Mouse (Mus musculus) embryonic facial prominence, embryonic 11.5 days (tissue): ENCODE measurements at regions not wholly inside any gene's neighbourhood (a gene's known extent, or its start where the extent isn't known, plus 50 kb on each side); places are given as distances from the start of the nearest gene placed in this dataset.

Experiments used
- ATAC-seq: fragments of 200-750 bp; cut with Nextera tagmentation; replicated peaks from 2 replicates; pipeline ENCODE4 v1.8.0; 2017; ENCODE audit warnings: low read depth; ENCODE audit not compliant: insufficient number of reproducible peaks, low FRiP score, low TSS enrichment
- DNase-seq: peaks from one replicate; pipeline ENCODE4 v3.0.0-alpha.2; 2015; ENCODE audit warnings: low spot score
- H3K27ac ChIP-seq: fragments of 300-500 bp; sonication (generic); replicated peaks from 2 replicates; pipeline ENCODE4 v1.5.1; 2014; ENCODE audit warnings: mild to moderate bottlenecking, low read depth, low read length, control low read depth
- H3K27me3 ChIP-seq: fragments of 300-500 bp; sonication (generic); 2 replicates; pipeline ENCODE4 v1.6.1; 2014; ENCODE audit warnings: mild to moderate bottlenecking, low read length, moderate library complexity, mixed read lengths; ENCODE audit not compliant: control insufficient read depth, insufficient read depth
- H3K36me3 ChIP-seq: fragments of 300-500 bp; sonication (generic); replicated peaks from 2 replicates; pipeline ENCODE4 v1.6.1; 2014; ENCODE audit warnings: low read depth, mild to moderate bottlenecking, low read length, moderate library complexity, mixed read lengths; ENCODE audit not compliant: control insufficient read depth, insufficient read depth
- H3K4me1 ChIP-seq: fragments of 300-500 bp; sonication (generic); 2 replicates; pipeline ENCODE4 v1.6.1; 2014; ENCODE audit warnings: low read length, mixed read lengths; ENCODE audit not compliant: control insufficient read depth, insufficient read depth
- H3K4me2 ChIP-seq: fragments of 300-500 bp; sonication (generic); 2 replicates; pipeline ENCODE4 v1.6.1; 2014; ENCODE audit warnings: low read depth, mild to moderate bottlenecking, control low read depth, low read length, moderate library complexity
- H3K4me3 ChIP-seq: fragments of 300-500 bp; sonication (generic); 2 replicates; pipeline ENCODE4 v1.5.1; 2014; ENCODE audit warnings: low read depth, low read length, control low read depth
- H3K9ac ChIP-seq: fragments of 300-500 bp; sonication (generic); replicated peaks from 2 replicates; pipeline ENCODE4 v1.6.1; 2014; ENCODE audit warnings: mild to moderate bottlenecking, control low read depth, low read length
- H3K9me3 ChIP-seq: fragments of 300-500 bp; sonication (generic); replicated peaks from 2 replicates; pipeline ENCODE4 v1.6.1; 2016; ENCODE audit warnings: mild to moderate bottlenecking, low read length, inconsistent platforms, mixed read lengths; ENCODE audit not compliant: control insufficient read depth
- WGBS: fragments of 180-500 bp; shearing (Covaris S2); extraction: QIAGEN DNeasy Blood & Tissue Kit; methylation state at CpG from one replicate; pipeline ENCODE4 v1.1.7; 2014; 5-methylcytosine and 5-hydroxymethylcytosine counted together

DNA sequence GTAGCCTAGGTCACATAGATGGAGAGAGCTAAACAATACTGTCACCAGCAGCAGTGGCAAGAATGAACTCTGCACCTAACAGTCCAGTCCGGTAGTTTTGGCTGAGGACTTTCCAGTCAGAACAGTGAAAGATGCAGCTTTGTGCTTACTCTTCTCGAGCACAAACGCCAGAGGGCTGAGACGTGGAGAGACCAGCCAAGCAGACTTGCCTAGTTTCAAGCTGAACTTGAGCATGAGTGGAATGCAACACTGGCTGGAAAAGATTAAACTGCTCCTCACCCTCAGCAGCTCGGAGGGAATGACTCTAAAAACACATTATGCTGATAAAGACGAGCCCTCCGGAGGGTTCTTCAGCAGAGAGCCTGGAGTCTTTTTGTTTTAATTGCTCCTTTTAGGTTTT, 329.8 kb downstream of the Efnb2 start:
- no peaks in the 10 kb centered on the region for H3K36me3 ChIP-seq
- H3K27ac ChIP-seq: no peak overlapping the region
- H3K9me3 ChIP-seq: no peaks in the 10 kb centered on the region
- ATAC-seq (no peak), DNase-seq (no peak)
- no peak overlapping the region for H3K9ac ChIP-seq
- H3K27me3 ChIP-seq: no peaks in the 10 kb centered on the region
- H3K4me2 ChIP-seq: no peak overlapping the region
- H3K4me1 ChIP-seq: no peaks in the 10 kb centered on the region
- 48% methylated on average over 7 of the region's 7 CpGs for WGBS
- no peak overlapping the region for H3K4me3 ChIP-seq

DNA sequence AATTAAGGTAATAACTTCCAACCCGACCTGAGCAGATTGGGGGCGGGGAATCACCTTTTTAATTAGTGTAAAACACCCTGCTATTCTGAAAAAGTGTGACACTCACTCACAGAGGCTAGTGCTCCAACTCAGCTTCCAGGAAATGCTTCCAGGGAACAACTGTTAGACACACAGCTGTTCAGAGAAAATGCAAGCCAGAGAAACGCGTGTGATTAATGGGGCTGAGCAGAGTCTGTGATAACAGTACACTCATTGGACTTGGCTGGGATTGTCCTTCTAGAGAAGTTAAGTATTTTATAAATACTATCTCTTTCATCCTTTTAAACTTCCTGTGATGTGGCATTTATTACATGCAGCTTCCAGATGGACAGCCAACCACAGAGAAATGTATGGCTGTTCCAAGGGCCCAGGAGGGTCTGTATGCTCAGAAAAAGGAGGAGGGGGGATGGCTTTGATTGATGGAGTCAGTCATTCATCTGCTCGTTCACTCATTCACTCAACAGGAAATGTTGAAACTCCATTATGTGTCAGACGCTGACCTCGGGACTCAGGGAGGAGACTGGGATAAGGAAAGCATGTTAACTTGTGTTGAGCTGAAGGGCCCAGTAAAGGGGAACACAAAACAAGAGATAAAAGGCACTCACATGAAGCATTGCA, 332.9 kb downstream of the Efnb2 start:
- Histone ChIP-seq H3K4me1 (no peaks in the 10 kb centered on the region), H3K9me3 (no peaks in the 10 kb centered on the region), H3K27ac (no peak overlapping the region), H3K27me3 (no peaks in the 10 kb centered on the region), H3K9ac (no peak overlapping the region), H3K4me2 (no peak overlapping the region), H3K4me3 (no peak overlapping the region), H3K36me3 (no peaks in the 10 kb centered on the region)
- no peak for ATAC-seq
- DNase-seq: no peak
- 34% methylated on average over 7 of the region's 7 CpGs for WGBS

DNA sequence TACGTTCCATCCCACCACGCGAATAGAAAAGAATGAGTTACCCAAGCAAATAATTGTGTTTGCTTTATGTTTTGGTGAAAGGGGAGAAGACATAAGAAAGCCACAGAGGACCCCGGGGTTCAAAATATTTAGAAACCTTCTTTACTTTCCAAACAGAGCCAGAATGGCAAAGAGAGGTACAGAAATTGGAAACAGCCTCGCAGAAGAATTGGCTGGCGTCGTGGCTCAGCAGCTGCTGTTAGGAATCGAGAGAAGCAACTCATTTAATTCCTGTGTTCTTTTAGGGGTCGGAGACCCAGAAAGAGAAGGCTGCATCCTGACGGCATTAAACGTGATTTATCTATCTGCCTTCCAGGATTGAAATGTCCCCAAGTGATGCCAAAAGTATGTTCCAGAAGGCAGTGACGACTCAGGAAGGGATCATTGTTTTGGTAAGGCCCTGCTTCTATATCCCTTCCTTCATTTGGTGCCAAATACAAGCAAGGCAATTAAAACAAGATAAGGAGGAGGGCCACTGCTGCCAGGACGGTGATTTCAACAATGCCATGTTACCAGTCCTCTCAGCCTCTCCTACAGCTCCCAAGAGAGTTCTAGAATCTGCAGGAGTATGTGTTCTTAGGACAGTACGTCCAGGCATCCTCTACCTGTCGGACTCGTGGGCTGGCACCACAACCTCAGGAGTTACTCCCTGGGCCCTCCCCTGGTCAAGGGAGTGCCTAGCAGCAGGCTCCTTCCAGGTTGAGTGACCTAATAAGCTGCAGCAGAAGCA, 334.8 kb downstream of the Efnb2 start:
- ATAC-seq (no peak), DNase-seq (no peak)
- Histone ChIP-seq H3K9ac (no peak overlapping the region), H3K4me3 (no peak overlapping the region), H3K27me3 (no peaks in the 10 kb centered on the region), H3K9me3 (no peaks in the 10 kb centered on the region), H3K4me2 (no peak overlapping the region), H3K27ac (no peak overlapping the region), H3K4me1 (no peaks in the 10 kb centered on the region), H3K36me3 (no peaks in the 10 kb centered on the region)
- WGBS: 66% methylated on average over 16 of the region's 16 CpGs

DNA sequence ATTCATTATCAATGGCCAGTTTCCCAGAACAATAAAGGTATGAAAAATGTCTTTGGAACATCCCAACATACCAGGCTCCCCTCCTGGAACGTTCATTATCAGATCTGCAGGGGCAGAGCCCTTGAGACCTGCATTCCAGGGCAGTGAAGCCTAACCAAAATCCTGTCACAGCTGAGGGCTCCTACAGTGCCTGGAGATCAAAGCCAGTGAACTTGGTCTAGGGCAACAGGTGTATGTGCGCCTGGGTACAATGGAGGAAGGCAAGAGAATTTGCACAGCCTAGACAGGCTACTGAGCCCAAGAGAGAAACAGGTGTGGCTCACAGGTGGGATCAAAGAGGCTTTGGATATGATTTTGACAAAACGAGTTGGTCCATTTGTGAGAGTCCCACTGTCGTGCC, 335.6 kb downstream of the Efnb2 start:
- Histone ChIP-seq H3K27ac (no peak overlapping the region), H3K4me3 (no peak overlapping the region), H3K9me3 (no peaks in the 10 kb centered on the region), H3K4me1 (no peaks in the 10 kb centered on the region), H3K27me3 (no peaks in the 10 kb centered on the region), H3K4me2 (no peak overlapping the region), H3K9ac (no peak overlapping the region), H3K36me3 (no peaks in the 10 kb centered on the region)
- ATAC-seq (peak; percentile 39; the same call in 1 of the 2 replicates), DNase-seq (no peak)
- 54% methylated on average over 4 of the region's 4 CpGs for WGBS

DNA sequence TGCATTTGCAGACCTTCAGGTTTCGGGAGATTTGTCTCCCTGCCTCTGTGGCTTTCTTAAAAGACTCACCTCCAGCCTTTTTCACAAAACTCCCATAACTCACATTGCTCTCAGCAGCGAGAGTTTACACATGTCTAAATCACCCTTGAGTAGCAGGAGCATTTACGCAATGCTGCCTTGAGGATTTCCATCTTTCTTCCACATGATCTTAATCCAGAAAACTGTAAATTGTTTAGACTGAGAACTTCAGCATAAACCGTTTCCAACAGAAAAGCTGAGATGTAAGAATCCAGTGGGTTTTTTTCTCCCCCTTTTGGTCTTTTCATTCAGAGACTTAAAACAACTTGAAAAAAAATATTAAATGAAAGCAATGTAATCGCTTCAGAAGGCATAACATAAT, 336.5 kb downstream of the Efnb2 start:
- Histone ChIP-seq H3K4me2 (no peak overlapping the region), H3K4me1 (no peaks in the 10 kb centered on the region), H3K9me3 (no peaks in the 10 kb centered on the region), H3K27ac (no peak overlapping the region), H3K4me3 (no peak overlapping the region), H3K36me3 (no peaks in the 10 kb centered on the region), H3K9ac (no peak overlapping the region), H3K27me3 (no peaks in the 10 kb centered on the region)
- no peak for DNase-seq
- WGBS: 61% methylated on average over 5 of the region's 5 CpGs
- ATAC-seq: no peak

DNA sequence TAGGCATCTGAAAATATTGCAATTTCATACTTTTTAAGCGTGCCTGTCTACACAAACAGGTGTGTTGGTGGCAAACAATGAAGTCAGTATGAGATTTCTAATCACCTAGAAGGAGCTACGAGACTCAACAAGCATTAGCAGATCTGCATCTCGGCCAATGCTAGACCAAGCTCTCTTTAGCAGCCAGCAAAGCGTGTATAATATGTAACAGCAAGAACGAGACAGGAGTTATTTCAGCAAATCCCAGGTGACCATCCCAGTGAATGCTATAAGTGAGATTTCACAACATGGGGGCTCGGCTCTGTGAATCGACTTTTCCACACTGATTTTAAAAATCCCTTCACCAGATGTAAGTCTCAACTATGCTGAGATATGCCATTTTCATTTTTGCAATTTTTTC, 352.8 kb downstream of the Efnb2 start:
- H3K4me2 ChIP-seq: no peak overlapping the region
- H3K27ac ChIP-seq: no peak overlapping the region
- no peak for DNase-seq
- no peak for ATAC-seq
- H3K4me1 ChIP-seq: no peaks in the 10 kb centered on the region
- H3K36me3 ChIP-seq: no peaks in the 10 kb centered on the region
- H3K27me3 ChIP-seq: no peaks in the 10 kb centered on the region
- no peak overlapping the region for H3K4me3 ChIP-seq
- H3K9ac ChIP-seq: no peak overlapping the region
- H3K9me3 ChIP-seq: no peaks in the 10 kb centered on the region
- WGBS: 59% methylated on average over 7 of the region's 7 CpGs

DNA sequence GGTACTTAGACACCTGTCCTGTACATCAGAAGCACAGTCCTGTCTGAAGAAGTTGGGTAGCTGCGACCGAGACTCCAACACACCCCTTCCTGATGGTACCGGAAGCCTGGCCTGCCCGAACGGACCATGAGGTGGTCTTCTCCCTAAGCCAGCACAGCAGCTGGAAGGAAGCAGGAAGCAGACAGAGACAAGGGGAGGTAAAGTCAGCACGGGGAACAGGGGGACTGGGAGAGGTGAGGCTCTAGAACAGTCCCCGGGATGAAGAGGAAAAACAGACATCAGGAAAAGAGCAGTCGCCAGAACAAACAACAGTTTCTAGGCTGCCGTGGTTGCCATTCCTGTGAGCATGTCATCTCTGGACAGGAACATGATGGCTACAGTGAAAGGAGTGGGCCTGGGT, 353.6 kb downstream of the Efnb2 start:
- no peak overlapping the region for H3K27ac ChIP-seq
- DNase-seq (no peak), ATAC-seq (no peak)
- WGBS: 86% methylated on average over 9 of the region's 9 CpGs
- H3K4me1 ChIP-seq: no peaks in the 10 kb centered on the region
- no peak overlapping the region for H3K4me2 ChIP-seq
- no peaks in the 10 kb centered on the region for H3K9me3 ChIP-seq
- no peak overlapping the region for H3K4me3 ChIP-seq
- no peaks in the 10 kb centered on the region for H3K27me3 ChIP-seq
- H3K9ac ChIP-seq: no peak overlapping the region
- H3K36me3 ChIP-seq: no peaks in the 10 kb centered on the region

DNA sequence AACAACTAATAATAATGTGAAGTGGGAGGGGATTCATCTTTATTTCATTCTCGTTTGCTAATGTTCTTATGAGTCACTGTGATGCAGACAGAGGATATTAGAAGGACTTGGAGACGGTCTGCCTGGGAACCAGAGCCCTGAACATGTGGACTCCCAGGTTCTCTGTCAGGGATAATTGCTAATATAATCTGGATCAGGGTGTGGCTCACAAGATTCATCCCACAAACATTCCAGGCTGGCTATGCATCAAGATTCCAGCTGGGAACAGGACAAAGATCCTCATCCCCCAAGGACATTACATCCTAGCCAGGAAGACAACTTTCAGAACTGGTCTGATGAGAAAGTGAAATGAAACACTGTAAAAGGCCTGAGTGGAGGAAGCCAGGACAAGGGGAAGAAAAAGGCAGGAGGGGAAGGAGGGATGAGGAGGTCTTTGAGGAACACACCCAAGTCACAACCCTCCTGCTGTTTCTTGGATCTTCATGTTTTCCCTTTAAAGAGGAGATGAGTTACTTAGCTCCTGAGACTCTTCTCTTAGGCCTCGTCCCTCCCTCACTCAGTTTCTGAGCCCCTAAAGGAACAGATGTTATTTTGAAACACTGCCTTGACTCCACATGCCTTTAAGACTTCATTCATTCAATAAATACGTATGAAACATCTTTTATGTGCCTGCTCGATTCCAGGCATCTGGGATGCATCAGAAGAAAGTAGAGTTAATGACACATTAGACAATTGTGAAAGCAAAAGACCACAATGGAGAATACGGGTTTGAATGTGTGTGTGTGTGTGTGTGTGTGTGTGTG, 360.9 kb downstream of the Efnb2 start:
- no peak overlapping the region for H3K27ac ChIP-seq
- H3K4me1 ChIP-seq: no peaks in the 10 kb centered on the region
- no peaks in the 10 kb centered on the region for H3K27me3 ChIP-seq
- 76% methylated on average over 6 of the region's 6 CpGs for WGBS
- H3K36me3 ChIP-seq: no peaks in the 10 kb centered on the region
- no peak overlapping the region for H3K9ac ChIP-seq
- DNase-seq (no peak), ATAC-seq (no peak)
- no peak overlapping the region for H3K4me3 ChIP-seq
- no peak overlapping the region for H3K4me2 ChIP-seq
- H3K9me3 ChIP-seq: no peaks in the 10 kb centered on the region
